ENCODE assay signal across 23 mouse cellular contexts in genomic region chr11:63533555-63534200, GRCm38 (mm10).
DNase-seq lines count a peak whose midpoint lies in the region; ATAC-seq and TF ChIP-seq lines count a peak whose summit lies in the region.
"Had no signal": no experiment of that assay in that cellular context is flagged by ENCODE, and none has a peak within 500 bp of the region (broad histone marks: within the 10 kb centered on the region; RNA-seq: fewer than 3 reads in every experiment).

No protein-coding gene starts in this region.

- no peaks in the 10 kb centered on the region for H3K9me3 ChIP-seq in CH12.LX (replicated peaks; ENCODE audit: low read length)
- no peaks in the 10 kb centered on the region for H3K9me3 ChIP-seq in midbrain, embryonic 14.5 days (ENCODE audit: control insufficient read depth, low read length)
- H3K9me3 ChIP-seq: embryonic facial prominence, embryonic 12.5 days; forebrain, embryonic 13.5 days; hindbrain, embryonic 12.5 days; limb, embryonic 10.5 days; liver, embryonic 15.5 days had no signal

- H3K4me1 ChIP-seq in CH12.LX (ENCODE audit: control insufficient read depth in 1 of 2, insufficient read depth in 2 of 2) = peaks cover 0 to 10% of the 10 kb centered on the region in 2 experiments; a peak in 2 of 4 replicates
- peaks cover 7% of the 10 kb centered on the region; the same call in 1 of the 2 replicates for H3K4me1 ChIP-seq in midbrain, embryonic 14.5 days (ENCODE audit: control insufficient read depth, insufficient read depth, low read length)
- H3K4me1 ChIP-seq: embryonic facial prominence, embryonic 12.5 days; limb, embryonic 10.5 days; liver, embryonic 15.5 days had no signal

- DNase-seq in heart, adult 11 months = peak; percentile 73
- no peak for DNase-seq in heart, postnatal 25 days (ENCODE audit: low spot score)
- peak; percentile 14 for DNase-seq in CH12.LX (ENCODE audit: extremely low read depth)
- DNase-seq in R1 (ENCODE audit: low read depth, low spot score) = peak; percentile 90
- peak; percentile 33 for DNase-seq in midbrain, embryonic 14.5 days
- no peak for DNase-seq in kidney, postnatal 14 days
- no peak for DNase-seq in right cerebral cortex, adult 18-20 months
- DNase-seq: adrenal gland, postnatal 25 days; cerebellum, adult 11 months; cerebellum, postnatal 10 days; gastrocnemius, adult 2 months; kidney, adult 2 months; kidney, postnatal 10 days; liver had no signal

- H3K4me2 ChIP-seq in CH12.LX (ENCODE audit: insufficient read depth, low read depth, poor library complexity, severe bottlenecking) = no peak overlapping the region
- no peak overlapping the region for H3K4me2 ChIP-seq in midbrain, embryonic 14.5 days (ENCODE audit: low read length)
- H3K4me2 ChIP-seq: embryonic facial prominence, embryonic 12.5 days; forebrain, embryonic 13.5 days; hindbrain, embryonic 12.5 days; liver, embryonic 15.5 days had no signal

- ATAC-seq in midbrain, embryonic 14.5 days (ENCODE audit: low FRiP score, low TSS enrichment) = peak; percentile 57; the same call in 1 of the 2 replicates
- ATAC-seq: CD4-positive, CD25-positive, alpha-beta regulatory T cell, adult 4 months; forebrain, embryonic 13.5 days; lung, postnatal 0 days had no signal

- in situ Hi-C loops in CH12.LX (cut with MboI; ENCODE audit: low pct_ligation_motif_present, low pct_unique_long_range_greater_than_20kb, low sequenced_read_pairs) = no loop called here

- no peak for TF ChIP-seq CTCF in CH12.LX (conservative IDR thresholded peaks at IDR 0.05 in 1 of 2, IDR thresholded peaks at IDR 0.05 in 1 of 2; ENCODE audit: low read depth in 2 of 2, low read length in 2 of 2)

- H3K9ac ChIP-seq in CH12.LX (ENCODE audit: insufficient read depth, low read depth) = no peak overlapping the region
- no peak overlapping the region for H3K9ac ChIP-seq in midbrain, embryonic 14.5 days (replicated peaks; ENCODE audit: low read length)
- H3K9ac ChIP-seq: embryonic facial prominence, embryonic 12.5 days; forebrain, embryonic 13.5 days; hindbrain, embryonic 12.5 days; liver, embryonic 15.5 days had no signal

- TF ChIP-seq POLR2A in CH12.LX (IDR thresholded peaks at IDR 0.05; ENCODE audit: low read depth, low read length) = no peak

- H3K27ac ChIP-seq in CH12.LX (ENCODE audit: insufficient read depth, low read depth) = no peak overlapping the region
- H3K27ac ChIP-seq in midbrain, embryonic 14.5 days (replicated peaks; ENCODE audit: low read depth, low read length) = no peak overlapping the region
- H3K27ac ChIP-seq: embryonic facial prominence, embryonic 12.5 days; forebrain, embryonic 13.5 days; gastrocnemius, adult 2 months; hindbrain, embryonic 12.5 days; limb, embryonic 10.5 days; liver, embryonic 15.5 days; macrophage had no signal

- no peaks in the 10 kb centered on the region for H3K79me2 ChIP-seq in CH12.LX (replicated peaks; ENCODE audit: control insufficient read depth, extremely low read depth, insufficient read depth, poor library complexity, severe bottlenecking)

- dilution Hi-C loops in CH12.LX (cut with MboI; ENCODE audit: extremely low pct_ligation_motif_present, extremely low pct_unique_long_range_greater_than_20kb, low sequenced_read_pairs) = no loop called here

- intact Hi-C loops in heart, postnatal 25 days (cut with DNase I) = no loop called here

- no peaks in the 10 kb centered on the region for H3K36me3 ChIP-seq in CH12.LX (replicated peaks in 1 of 2; ENCODE audit: control insufficient read depth in 1 of 2, insufficient read depth in 1 of 2, low read length in 1 of 2)
- H3K36me3 ChIP-seq in midbrain, embryonic 14.5 days (ENCODE audit: control insufficient read depth, insufficient read depth, low read length) = no peaks in the 10 kb centered on the region
- H3K36me3 ChIP-seq: embryonic facial prominence, embryonic 12.5 days; hindbrain, embryonic 12.5 days; limb, embryonic 10.5 days; liver, embryonic 15.5 days had no signal

- 18% methylated on average over 4 of the region's 4 CpGs for WGBS in midbrain, embryonic 14.5 days

- no peak for TF ChIP-seq EP300 in CH12.LX (IDR thresholded peaks at IDR 0.05; ENCODE audit: low read length)

- TF ChIP-seq RAD21 in CH12.LX (IDR thresholded peaks at IDR 0.05; ENCODE audit: low read depth, low read length) = no peak

- H3K4me3 ChIP-seq in CH12.LX (replicated peaks in 1 of 3; ENCODE audit: low read depth in 2 of 3, low read length in 2 of 3, poor library complexity in 1 of 3) = no peak overlapping the region
- H3K4me3 ChIP-seq in midbrain, embryonic 14.5 days (replicated peaks; ENCODE audit: low read depth, low read length) = no peak overlapping the region
- H3K4me3 ChIP-seq: embryonic facial prominence, embryonic 12.5 days; erythroblast, embryonic 14.5 days; forebrain, embryonic 13.5 days; gastrocnemius, adult 2 months; hindbrain, embryonic 12.5 days; limb, embryonic 10.5 days; liver, embryonic 15.5 days had no signal

- no peaks in the 10 kb centered on the region for H3K27me3 ChIP-seq in CH12.LX (replicated peaks)
- no peaks in the 10 kb centered on the region for H3K27me3 ChIP-seq in midbrain, embryonic 14.5 days (ENCODE audit: control insufficient read depth, insufficient read depth, low read length)
- H3K27me3 ChIP-seq: embryonic facial prominence, embryonic 12.5 days; forebrain, embryonic 13.5 days; hindbrain, embryonic 12.5 days; liver, embryonic 15.5 days had no signal

TF ChIP-seq in CH12.LX, 34 proteins besides CTCF, POLR2A, EP300 and RAD21:
- no peak for TF ChIP-seq GABPA (IDR thresholded peaks at IDR 0.05; ENCODE audit: insufficient replicate concordance, low read depth, low read length)
- TF ChIP-seq ETS1 (conservative IDR thresholded peaks at IDR 0.05; ENCODE audit: low read depth, low read length) = no peak
- no peak for TF ChIP-seq ELF1 (IDR thresholded peaks at IDR 0.05; ENCODE audit: low read depth, low read length)
- no peak for TF ChIP-seq JUND (conservative IDR thresholded peaks at IDR 0.05; ENCODE audit: low read depth, low read length)

Comparison
In these comparisons a context has a peak if more than half of its experiments do, and no peak if none do; other contexts are left out.
1. DNase-seq: peak in heart, adult 11 months (single experiment), CH12.LX (single experiment), R1 (single experiment) and midbrain, embryonic 14.5 days (single experiment); none in heart, postnatal 25 days (single experiment), kidney, postnatal 14 days (single experiment) and right cerebral cortex, adult 18-20 months (single experiment).